Mouse (Mus musculus): ENCODE data around the gene Pik3r5.

GRCm38 (mm10) chr11:68407266-68407926 is 24.5 kb upstream of the Pik3r5 start:
- TF ChIP-seq MAFK (IDR thresholded peaks at IDR 0.05; ENCODE audit: insufficient read depth, low read depth, low read length) (no peak), ZC3H11A (IDR thresholded peaks at IDR 0.05; ENCODE audit: borderline replicate concordance, low read depth, low read length) (no peak), CHD2 (IDR thresholded peaks at IDR 0.05; ENCODE audit: low read depth, low read length) (no peak), HCFC1 (IDR thresholded peaks at IDR 0.05; ENCODE audit: borderline replicate concordance, insufficient read depth, low read length) (no peak), ZNF384 (IDR thresholded peaks at IDR 0.05; ENCODE audit: low read depth, low read length) (no peak)
